Mouse (Mus musculus): ENCODE data around the gene Ercc6l2. TPM values are rescaled to one million over a fixed set of nuclear protein-coding genes. Genes with fewer than 3 reads are reported as not detected.

Ercc6l2 gene
- total RNA-seq, 2 experiments from 2014 or later: 17.7 to 18.2 TPM

- no peak for DNase-seq (ENCODE audit: low spot score in 2 of 2)
Measured at GRCm38 (mm10) chr13:63927326-63927725, 112.3 kb downstream of the Ercc6l2 start.

GRCm38 (mm10) chr13:63929351-63929750, 114.3 kb downstream of the Ercc6l2 start:
- DNase-seq (ENCODE audit: low spot score in 2 of 2): peak; percentile 32 to 75

DNA sequence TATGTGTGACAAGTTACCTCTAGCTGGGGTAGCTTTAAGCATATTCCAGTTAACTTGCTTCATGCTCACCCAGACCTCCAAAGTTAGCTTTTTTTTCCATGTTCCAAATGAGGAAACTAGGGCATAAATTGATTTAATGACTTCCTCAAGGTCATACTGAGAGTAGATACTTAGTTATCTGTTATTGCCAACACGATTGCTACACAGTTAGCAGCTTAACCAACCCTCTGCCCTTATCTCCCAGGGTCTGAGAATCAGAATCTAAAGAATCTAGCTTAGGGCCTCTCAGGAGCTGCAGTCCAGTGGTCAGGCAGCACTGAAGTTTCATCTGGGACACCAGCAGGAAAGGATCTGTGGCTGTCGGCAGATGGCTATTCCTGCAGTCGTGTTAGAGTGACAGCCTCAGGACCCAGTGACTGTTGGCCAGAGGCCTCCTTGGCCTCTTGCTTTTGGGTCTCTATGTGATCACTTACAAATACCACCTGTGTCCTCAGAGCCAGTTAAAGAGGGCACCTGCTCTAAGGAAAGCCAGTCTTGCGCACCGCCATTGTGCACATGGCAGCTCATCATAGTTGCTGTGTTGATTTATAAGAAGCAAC, 115.0 kb downstream of the Ercc6l2 start:
- DNase-seq (ENCODE audit: low spot score in 2 of 2): no peak

DNA sequence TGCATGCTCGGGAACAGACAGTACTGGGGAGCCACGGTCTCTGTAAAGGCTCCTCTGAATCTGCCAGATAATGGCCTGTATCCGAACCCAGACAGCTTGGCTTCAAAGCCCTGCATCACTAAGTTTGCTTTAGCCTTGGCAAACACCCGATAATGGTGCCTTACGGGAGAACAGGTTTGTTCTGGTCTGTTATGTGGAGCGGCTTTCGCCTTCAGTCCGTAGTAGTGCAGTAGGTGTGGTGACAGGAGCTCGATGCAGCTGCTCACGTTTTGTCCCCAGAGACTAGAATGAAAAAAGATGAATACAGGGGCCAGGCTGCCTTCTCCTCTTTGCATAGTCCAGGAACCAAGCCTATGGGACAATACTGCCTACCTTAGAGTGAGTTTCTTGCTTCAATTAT, 115.5 kb downstream of the Ercc6l2 start:
- no peak for DNase-seq (ENCODE audit: low spot score in 2 of 2)

DNA sequence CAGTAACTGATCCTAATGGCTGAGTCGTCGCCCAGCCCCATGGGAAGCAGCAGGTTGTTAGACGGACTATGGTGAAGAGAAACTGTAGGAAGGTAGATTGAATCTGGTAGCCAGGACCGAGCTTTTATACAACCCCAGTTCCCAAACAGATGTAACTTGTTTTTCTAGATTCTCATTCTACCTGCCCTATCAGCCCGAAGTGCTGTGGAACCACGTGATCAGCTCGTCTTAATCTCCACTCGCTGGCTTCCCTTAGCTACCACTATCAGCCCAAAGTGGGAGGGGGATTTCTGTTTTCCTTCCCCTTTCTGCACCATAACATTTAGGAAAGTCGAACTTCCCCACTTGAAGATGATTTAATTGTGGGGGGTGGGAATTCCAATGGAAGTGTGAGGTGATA, 121.3 kb downstream of the Ercc6l2 start:
- DNase-seq (ENCODE audit: low spot score in 2 of 2): no peak

DNA sequence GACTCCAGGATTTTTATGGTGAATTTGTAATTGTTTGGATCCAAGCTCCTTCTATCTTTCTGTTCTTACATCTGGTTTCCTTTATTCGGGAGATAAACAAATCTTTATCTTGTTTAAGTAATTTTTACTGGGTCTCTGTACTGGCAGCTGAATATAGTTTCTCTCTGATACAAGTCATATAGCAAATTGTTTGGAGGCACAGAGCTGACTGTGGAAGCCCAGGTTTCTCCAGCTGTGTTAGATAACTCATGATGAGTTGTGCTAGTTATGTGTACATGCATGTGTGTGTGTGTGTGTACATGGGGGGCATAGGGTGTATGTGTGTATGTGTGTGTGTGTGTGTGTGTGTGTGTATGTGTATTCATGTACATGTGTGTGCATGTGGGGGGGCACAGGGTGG, 125.2 kb downstream of the Ercc6l2 start:
- DNase-seq (ENCODE audit: low spot score in 2 of 2): no peak

DNA sequence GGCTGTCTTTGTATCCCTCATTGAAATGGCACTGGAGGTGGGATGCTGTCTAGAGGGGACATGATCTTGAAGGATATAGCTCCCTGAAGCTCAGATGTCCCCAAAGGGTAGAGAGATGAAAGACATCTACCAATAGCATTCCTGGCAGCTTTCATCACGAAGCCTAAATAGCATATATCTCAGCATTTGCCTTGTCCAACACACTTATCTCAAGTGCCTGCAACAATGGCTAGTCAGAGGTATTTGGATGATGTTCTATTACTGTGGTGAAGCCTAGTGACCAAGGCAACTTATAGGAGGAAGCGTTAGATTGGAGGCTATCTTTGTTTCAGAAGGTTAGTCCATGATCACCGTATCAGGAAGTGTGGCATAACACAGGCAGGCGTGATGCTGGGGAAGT, 126.1 kb downstream of the Ercc6l2 start:
- DNase-seq (ENCODE audit: low spot score in 2 of 2): no peak

DNA sequence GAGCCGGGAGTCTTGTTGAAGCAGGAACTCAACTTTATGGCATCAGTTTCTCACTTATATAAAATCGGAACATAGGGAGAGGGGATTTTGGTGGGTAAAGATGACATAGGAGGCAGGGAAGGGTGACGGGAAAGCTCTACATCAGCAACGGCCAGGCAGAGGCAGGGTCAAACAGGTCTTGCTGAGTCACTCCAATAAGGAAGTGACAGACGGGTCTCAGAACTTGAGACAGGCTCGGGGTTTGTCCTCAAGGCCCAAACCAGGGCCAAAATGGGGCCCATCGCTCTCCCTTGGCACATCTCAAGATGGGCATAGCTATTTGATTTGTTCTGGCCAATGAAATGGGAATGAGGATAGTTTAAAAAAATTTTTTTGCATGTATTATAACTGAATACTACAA, 128.6 kb downstream of the Ercc6l2 start:
- DNase-seq (ENCODE audit: low spot score in 2 of 2): no peak

DNA sequence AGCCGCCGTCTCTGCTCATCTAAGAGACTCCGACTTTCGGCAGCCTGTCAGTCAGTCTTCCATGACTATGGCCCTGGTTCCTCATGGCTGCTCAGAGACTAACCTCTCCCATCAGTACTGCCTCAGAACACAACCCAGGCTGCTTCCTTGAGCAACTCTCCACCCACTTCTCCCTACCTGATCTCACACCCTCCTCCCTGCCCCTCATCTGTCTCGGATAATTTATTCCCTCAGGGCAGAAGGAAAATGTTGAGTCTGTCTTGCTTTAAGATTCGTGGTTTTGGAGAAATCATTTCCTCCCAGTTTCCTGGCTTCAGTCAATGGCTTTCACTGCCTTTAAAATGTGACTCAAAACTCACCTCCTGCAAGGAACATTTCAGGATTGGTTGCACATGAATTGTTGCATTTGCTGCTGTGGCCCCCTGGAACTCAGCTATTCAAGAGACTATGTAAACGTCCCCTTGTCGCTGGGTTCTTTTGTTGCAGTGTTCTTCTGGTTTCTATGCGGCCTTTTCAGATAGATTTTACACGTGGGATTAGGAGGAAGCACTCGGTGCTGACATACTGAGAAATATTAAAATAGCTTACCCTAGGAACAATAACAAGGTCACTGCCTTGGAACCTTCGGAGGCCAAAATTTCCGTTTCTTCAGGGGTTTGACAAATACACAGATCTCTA, 129.4 kb downstream of the Ercc6l2 start:
- no peak for DNase-seq (ENCODE audit: low spot score in 2 of 2)

Other genes starting within 250 kb of the Ercc6l2 start
- gene Ptch1, start 241.6 kb upstream of the Ercc6l2 start, total RNA-seq (2021): 10 to 100 TPM; 43.0 to 50.2 TPM

Measured in layer of hippocampus, adult 18-20 months (tissue).